Mouse (Mus musculus): Measurements from ENCODE around the gene Spty2d1. TPM values are rescaled to one million over a fixed set of nuclear protein-coding genes. Genes with fewer than 3 reads are reported as not detected.

Gene Spty2d1
- polyA plus RNA-seq (2014; fragmentation: Illumina TruSeq; extraction: RNeasy Lipid Tissue Mini Kit (QIAGEN cat#74804); ENCODE audit: low read depth, low replicate concordance) = 35.4 TPM

GRCm38 (mm10) chr7:47008168-47008993 lies at the start of gene Spty2d1:
TSS of gene Spty2d1 (minus strand) at chr7:47008411.

GRCm38 (mm10) chr7:47050366-47050765 lies 42.2 kb upstream of the Spty2d1 start, which contains the start of gene Tmem86a:
TSS of gene Tmem86a (plus strand) at chr7:47050601.

DNA sequence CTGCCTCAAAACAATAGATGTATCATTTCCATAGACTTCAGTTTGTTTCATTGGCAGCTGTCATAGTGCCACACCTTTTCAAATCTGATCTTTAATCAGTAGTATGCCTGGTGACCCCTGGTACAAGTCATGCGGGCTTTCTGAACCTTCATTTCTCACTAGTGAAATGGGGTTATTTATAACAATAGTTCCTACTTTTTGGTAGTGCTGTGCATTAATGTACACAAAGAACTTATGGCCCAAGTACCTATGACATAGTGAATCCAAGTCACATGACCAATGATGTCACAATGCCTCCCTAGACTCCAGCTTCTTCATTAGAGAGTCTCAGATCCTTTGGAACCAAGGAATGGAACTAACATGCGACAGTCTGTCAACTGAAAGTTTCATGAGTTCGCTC lies 24.9 kb downstream of the Spty2d1 start, which contains the start of gene Gm9999:
Gene Gm9999, plus strand, starts transcription at position 301 of the 400 bp plus-strand sequence.

GRCm38 (mm10) chr7:46957831-46958691 lies 50.1 kb downstream of the Spty2d1 start, which contains the start of gene Uevld:
TSS of gene Uevld (minus strand) at chr7:46958527.

Other genes starting within 250 kb of the Spty2d1 start
- gene Hps5, start 212.3 kb downstream of the Spty2d1 start, polyA plus RNA-seq (2014; fragmentation: Illumina TruSeq; extraction: RNeasy Lipid Tissue Mini Kit (QIAGEN cat#74804); ENCODE audit: low read depth, low replicate concordance) = 47.9 TPM
- 87.8 TPM for gene Gtf2h1, start 212.3 kb downstream of the Spty2d1 start, polyA plus RNA-seq (2014; fragmentation: Illumina TruSeq; extraction: RNeasy Lipid Tissue Mini Kit (QIAGEN cat#74804); ENCODE audit: low read depth, low replicate concordance)
- 201 TPM for gene Ldha, start 166.9 kb downstream of the Spty2d1 start, polyA plus RNA-seq (2014; fragmentation: Illumina TruSeq; extraction: RNeasy Lipid Tissue Mini Kit (QIAGEN cat#74804); ENCODE audit: low read depth, low replicate concordance)
- gene Ldhc, start 147.2 kb downstream of the Spty2d1 start, polyA plus RNA-seq (2014; fragmentation: Illumina TruSeq; extraction: RNeasy Lipid Tissue Mini Kit (QIAGEN cat#74804); ENCODE audit: low read depth, low replicate concordance) = not detected
- gene Tsg101, start 88.4 kb downstream of the Spty2d1 start, polyA plus RNA-seq (2014; fragmentation: Illumina TruSeq; extraction: RNeasy Lipid Tissue Mini Kit (QIAGEN cat#74804); ENCODE audit: low read depth, low replicate concordance) = 241 TPM
- gene Uevld, start 49.9 kb downstream of the Spty2d1 start, polyA plus RNA-seq (2014; fragmentation: Illumina TruSeq; extraction: RNeasy Lipid Tissue Mini Kit (QIAGEN cat#74804); ENCODE audit: low read depth, low replicate concordance) = 21.9 TPM
- not detected for gene Gm9999, start 24.8 kb downstream of the Spty2d1 start, polyA plus RNA-seq (2014; fragmentation: Illumina TruSeq; extraction: RNeasy Lipid Tissue Mini Kit (QIAGEN cat#74804); ENCODE audit: low read depth, low replicate concordance)
- gene Tmem86a, start 42.2 kb upstream of the Spty2d1 start, polyA plus RNA-seq (2014; fragmentation: Illumina TruSeq; extraction: RNeasy Lipid Tissue Mini Kit (QIAGEN cat#74804); ENCODE audit: low read depth, low replicate concordance) = 3.0 TPM
- gene Ptpn5, start 125.3 kb upstream of the Spty2d1 start, polyA plus RNA-seq (2014; fragmentation: Illumina TruSeq; extraction: RNeasy Lipid Tissue Mini Kit (QIAGEN cat#74804); ENCODE audit: low read depth, low replicate concordance) = not detected
- gene Mrgpra6, start 196.5 kb upstream of the Spty2d1 start, polyA plus RNA-seq (2014; fragmentation: Illumina TruSeq; extraction: RNeasy Lipid Tissue Mini Kit (QIAGEN cat#74804); ENCODE audit: low read depth, low replicate concordance) = not detected
- gene Mrgpra9, start 244.4 kb upstream of the Spty2d1 start, polyA plus RNA-seq (2014; fragmentation: Illumina TruSeq; extraction: RNeasy Lipid Tissue Mini Kit (QIAGEN cat#74804); ENCODE audit: low read depth, low replicate concordance) = not detected